8 mouse cellular contexts compared by ENCODE assay signal in genomic region chr10:80665981-80666733, GRCm38 (mm10). TPM values are rescaled to one million over a fixed set of nuclear protein-coding genes. Genes with fewer than 3 reads are reported as not detected.
DNase-seq lines count a peak whose midpoint lies in the region; ATAC-seq and TF ChIP-seq lines count a peak whose summit lies in the region.

No protein-coding gene starts in this region.

- H3K27me3 ChIP-seq in forebrain, postnatal 0 days (ENCODE audit: insufficient read depth, low read length), result no peaks in the 10 kb centered on the region
- H3K27me3 ChIP-seq in forebrain, embryonic 11.5 days (ENCODE audit: control insufficient read depth, insufficient read depth, low read length), result no peaks in the 10 kb centered on the region
- H3K27me3 ChIP-seq in kidney, embryonic 16.5 days (ENCODE audit: insufficient read depth, low read length), result no peaks in the 10 kb centered on the region

- H3K9ac ChIP-seq in forebrain, postnatal 0 days, result no peak overlapping the region
- H3K9ac ChIP-seq in forebrain, embryonic 11.5 days (ENCODE audit: low read length), result no peak overlapping the region
- H3K9ac ChIP-seq in kidney, embryonic 16.5 days (replicated peaks; ENCODE audit: low read length), result 0 out of 2 replicates have a peak overlapping the region, but pooled peaks have one; percentile 8

- ATAC-seq in forebrain, postnatal 0 days, result no peak
- ATAC-seq in forebrain, embryonic 11.5 days (replicated peaks; ENCODE audit: low FRiP score), result no peak
- ATAC-seq in kidney, embryonic 16.5 days (ENCODE audit: low FRiP score, low TSS enrichment), result no peak

- H3K4me1 ChIP-seq in forebrain, postnatal 0 days (ENCODE audit: insufficient read depth), result no peaks in the 10 kb centered on the region
- H3K4me1 ChIP-seq in forebrain, embryonic 11.5 days (replicated peaks; ENCODE audit: control insufficient read depth, insufficient read depth, low read length), result peaks cover 2% of the 10 kb centered on the region; the same call in 1 of the 2 replicates
- peaks cover 40% of the 10 kb centered on the region for H3K4me1 ChIP-seq in kidney, embryonic 16.5 days (ENCODE audit: insufficient read depth, low read length)

- WGBS in forebrain, postnatal 0 days, result 80% methylated on average over 10 of the region's 10 CpGs
- WGBS in forebrain, embryonic 11.5 days, result 80% methylated on average over 10 of the region's 10 CpGs
- 58% methylated on average over 10 of the region's 10 CpGs for WGBS in kidney, embryonic 16.5 days
- 29% methylated on average over 10 of the region's 10 CpGs for WGBS in macrophage (ENCODE audit: missing documents)

- no peak overlapping the region for H3K4me2 ChIP-seq in forebrain, postnatal 0 days (ENCODE audit: low read depth)
- no peak overlapping the region for H3K4me2 ChIP-seq in forebrain, embryonic 11.5 days (ENCODE audit: low read depth, low read length, severe bottlenecking)
- H3K4me2 ChIP-seq in kidney, embryonic 16.5 days (replicated peaks; ENCODE audit: low read depth, low read length), result no peak overlapping the region

- no peak overlapping the region for H3K4me3 ChIP-seq in forebrain, postnatal 0 days (ENCODE audit: low read depth, low read length)
- no peak overlapping the region for H3K4me3 ChIP-seq in forebrain, embryonic 11.5 days (ENCODE audit: low read depth, low read length)
- no peak overlapping the region for H3K4me3 ChIP-seq in kidney, embryonic 16.5 days (ENCODE audit: low read length)
- H3K4me3 ChIP-seq in macrophage (ENCODE audit: inconsistent target), result no peak overlapping the region

- no peak overlapping the region for H3K27ac ChIP-seq in forebrain, postnatal 0 days (ENCODE audit: low read depth, low read length)
- H3K27ac ChIP-seq in forebrain, embryonic 11.5 days (ENCODE audit: low read depth, low read length), result no peak overlapping the region
- peak overlapping the region; percentile 93 for H3K27ac ChIP-seq in kidney, embryonic 16.5 days (ENCODE audit: low read length)
- H3K27ac ChIP-seq in macrophage, result peak overlapping the region; percentile 93

- peaks cover 59% of the 10 kb centered on the region for H3K36me3 ChIP-seq in forebrain, postnatal 0 days (ENCODE audit: insufficient read depth)
- H3K36me3 ChIP-seq in forebrain, embryonic 11.5 days (ENCODE audit: control insufficient read depth, insufficient read depth, low read length), result peaks cover 14% of the 10 kb centered on the region
- peaks cover 53% of the 10 kb centered on the region for H3K36me3 ChIP-seq in kidney, embryonic 16.5 days (ENCODE audit: insufficient read depth, low read length)
- peaks cover 40% of the 10 kb centered on the region for H3K36me3 ChIP-seq in macrophage (ENCODE audit: inconsistent target)

- 0 out of 2 replicates have a peak, but pooled peaks have one; percentile 9 for TF ChIP-seq CTCF in forebrain, postnatal 0 days (IDR thresholded peaks at IDR 0.05; ENCODE audit: low read depth)

- H3K79me2 ChIP-seq in macrophage (ENCODE audit: inconsistent target), result peaks cover 31% of the 10 kb centered on the region

- DNase-seq in forebrain, postnatal 0 days, result no peak
- DNase-seq in forebrain, embryonic 11.5 days (ENCODE audit: low spot score), result no peak
- peak; percentile 33 to 41 for DNase-seq in lung, adult 18-20 months
- DNase-seq in lung, postnatal 14 days, result no peak
- no peak for DNase-seq in right cerebral cortex, postnatal 25 days
- DNase-seq in urinary bladder, postnatal 25 days (ENCODE audit: low spot score), result no peak

- H3K9me3 ChIP-seq in forebrain, postnatal 0 days (ENCODE audit: low read length), result no peaks in the 10 kb centered on the region
- H3K9me3 ChIP-seq in forebrain, embryonic 11.5 days (ENCODE audit: control insufficient read depth, low read length), result no peaks in the 10 kb centered on the region
- H3K9me3 ChIP-seq in kidney, embryonic 16.5 days (ENCODE audit: low read length), result no peaks in the 10 kb centered on the region

RNA-seq across cellular contexts. Expression of gene Btbd2, which starts 9.3 kb away (rescaled TPM):
- total RNA-seq in forebrain, postnatal 0 days (2014; rRNA removed), result 105 and 131 TPM in 2 replicates
- polyA plus RNA-seq in forebrain, postnatal 0 days (2015; fragmentation: Nextera tagmentation; extraction: Ambion mirVana), result 70.4 and 77.6 TPM in 2 replicates
- polyA plus RNA-seq in forebrain, embryonic 11.5 days (2014; fragmentation: Nextera tagmentation; extraction: Ambion mirVana), result 78.3 and 97.3 TPM in 2 replicates
- 21.0 and 74.8 TPM in 2 replicates for polyA plus RNA-seq in kidney, embryonic 16.5 days (2015; fragmentation: Nextera tagmentation; extraction: Ambion mirVana)
- 10 to 100 TPM in 15 of 26 experiments, 1 to 10 TPM in 11; 1.8 to 28.3 (median 14.1) TPM for total RNA-seq in macrophage (2018; cell fraction: chromatin; rRNA removed)
- total RNA-seq in macrophage (2018; cell fraction: cytosol; rRNA removed), result 10 to 100 TPM; 15.2 to 30.1 (median 24.2) TPM
- 10 to 100 TPM in 14 of 26 experiments, 1 to 10 TPM in 12; 4.9 to 21.9 (median 10.8) TPM for total RNA-seq in macrophage (2018; cell fraction: nucleus; rRNA removed)
- 16.9 to 26.0 TPM (median 21.9 TPM) in 3 replicates for polyA plus RNA-seq in macrophage (2018)

RNA-seq across cellular contexts. Expression of gene Mknk2, which starts 11.8 kb away (rescaled TPM):
- total RNA-seq in forebrain, postnatal 0 days (2014; rRNA removed), result 55.2 and 69.8 TPM in 2 replicates
- polyA plus RNA-seq in forebrain, postnatal 0 days (2015; fragmentation: Nextera tagmentation; extraction: Ambion mirVana), result 42.4 and 43.6 TPM in 2 replicates
- 85.1 and 87.0 TPM in 2 replicates for polyA plus RNA-seq in forebrain, embryonic 11.5 days (2014; fragmentation: Nextera tagmentation; extraction: Ambion mirVana)
- polyA plus RNA-seq in kidney, embryonic 16.5 days (2015; fragmentation: Nextera tagmentation; extraction: Ambion mirVana), result 71.1 and 108 TPM in 2 replicates
- 100 to 1,000 TPM in 1 of 26 experiments, 10 to 100 TPM in 22, 1 to 10 TPM in 3; 7.0 to 106 (median 37.3) TPM for total RNA-seq in macrophage (2018; cell fraction: chromatin; rRNA removed)
- total RNA-seq in macrophage (2018; cell fraction: cytosol; rRNA removed), result 100 to 1,000 TPM in 18 of 26 experiments, 10 to 100 TPM in 8; 59.8 to 198 (median 116) TPM
- 100 to 1,000 TPM in 2 of 26 experiments, 10 to 100 TPM in 24; 19.5 to 123 (median 68.6) TPM for total RNA-seq in macrophage (2018; cell fraction: nucleus; rRNA removed)
- 75.7 to 134 TPM (median 82.8 TPM) in 3 replicates for polyA plus RNA-seq in macrophage (2018)

RNA-seq across cellular contexts. Expression of gene Mob3a, which starts 35.6 kb away (rescaled TPM):
- 54.1 and 57.8 TPM in 2 replicates for total RNA-seq in forebrain, postnatal 0 days (2014; rRNA removed)
- 38.9 and 45.9 TPM in 2 replicates for polyA plus RNA-seq in forebrain, postnatal 0 days (2015; fragmentation: Nextera tagmentation; extraction: Ambion mirVana)
- polyA plus RNA-seq in forebrain, embryonic 11.5 days (2014; fragmentation: Nextera tagmentation; extraction: Ambion mirVana), result 57.9 and 61.1 TPM in 2 replicates
- polyA plus RNA-seq in kidney, embryonic 16.5 days (2015; fragmentation: Nextera tagmentation; extraction: Ambion mirVana), result 43.1 and 43.2 TPM in 2 replicates
- 10 to 100 TPM; 24.0 to 85.6 (median 50.0) TPM for total RNA-seq in macrophage (2018; cell fraction: chromatin; rRNA removed)
- total RNA-seq in macrophage (2018; cell fraction: cytosol; rRNA removed), result 10 to 100 TPM; 42.5 to 58.5 (median 53.2) TPM
- 10 to 100 TPM; 29.7 to 68.5 (median 43.5) TPM for total RNA-seq in macrophage (2018; cell fraction: nucleus; rRNA removed)
- polyA plus RNA-seq in macrophage (2018), result 34.5 to 48.6 TPM (median 44.2 TPM) in 3 replicates

RNA-seq across cellular contexts. Expression of gene Izumo4, which starts 35.8 kb away (rescaled TPM):
- 37.9 and 39.5 TPM in 2 replicates for total RNA-seq in forebrain, postnatal 0 days (2014; rRNA removed)
- 34.4 and 36.7 TPM in 2 replicates for polyA plus RNA-seq in forebrain, postnatal 0 days (2015; fragmentation: Nextera tagmentation; extraction: Ambion mirVana)
- 4.8 and 7.2 TPM in 2 replicates for polyA plus RNA-seq in forebrain, embryonic 11.5 days (2014; fragmentation: Nextera tagmentation; extraction: Ambion mirVana)
- polyA plus RNA-seq in kidney, embryonic 16.5 days (2015; fragmentation: Nextera tagmentation; extraction: Ambion mirVana), result 23.3 and 23.8 TPM in 2 replicates
- 10 to 100 TPM in 24 of 26 experiments, 1 to 10 TPM in 2; 6.5 to 49.9 (median 24.1) TPM for total RNA-seq in macrophage (2018; cell fraction: chromatin; rRNA removed)
- total RNA-seq in macrophage (2018; cell fraction: cytosol; rRNA removed), result 1 to 10 TPM; 1.4 to 4.2 (median 2.3) TPM
- 10 to 100 TPM in 15 of 26 experiments, 1 to 10 TPM in 11; 3.1 to 26.8 (median 11.3) TPM for total RNA-seq in macrophage (2018; cell fraction: nucleus; rRNA removed)
- polyA plus RNA-seq in macrophage (2018), result 1.9 to 5.5 TPM (median 2.3 TPM) in 3 replicates

RNA-seq across cellular contexts. Expression of gene Csnk1g2, which starts 43.5 kb away (rescaled TPM):
- total RNA-seq in forebrain, postnatal 0 days (2014; rRNA removed), result 127 and 135 TPM in 2 replicates
- 91.8 and 94.1 TPM in 2 replicates for polyA plus RNA-seq in forebrain, postnatal 0 days (2015; fragmentation: Nextera tagmentation; extraction: Ambion mirVana)
- polyA plus RNA-seq in forebrain, embryonic 11.5 days (2014; fragmentation: Nextera tagmentation; extraction: Ambion mirVana), result 134 TPM in 2 replicates
- polyA plus RNA-seq in kidney, embryonic 16.5 days (2015; fragmentation: Nextera tagmentation; extraction: Ambion mirVana), result 30.8 and 93.6 TPM in 2 replicates
- total RNA-seq in macrophage (2018; cell fraction: chromatin; rRNA removed), result 10 to 100 TPM; 21.1 to 94.3 (median 56.1) TPM
- 10 to 100 TPM; 27.4 to 80.7 (median 43.5) TPM for total RNA-seq in macrophage (2018; cell fraction: cytosol; rRNA removed)
- 10 to 100 TPM; 22.9 to 90.8 (median 48.4) TPM for total RNA-seq in macrophage (2018; cell fraction: nucleus; rRNA removed)
- 66.6 to 78.0 TPM (median 74.8 TPM) in 3 replicates for polyA plus RNA-seq in macrophage (2018)

Comparison
In these comparisons a context has a peak if more than half of its experiments do, and no peak if none do; other contexts are left out.
1. DNase-seq: peak in lung, adult 18-20 months (2 of 2); none in forebrain, postnatal 0 days (single experiment), forebrain, embryonic 11.5 days (single experiment), lung, postnatal 14 days (single experiment), right cerebral cortex, postnatal 25 days (single experiment) and urinary bladder, postnatal 25 days (single experiment).
2. H3K27ac ChIP-seq: peak in kidney, embryonic 16.5 days (single experiment) and macrophage (single experiment); none in forebrain, postnatal 0 days (single experiment) and forebrain, embryonic 11.5 days (single experiment).